Comparison of ENCODE assay signal across 19 mouse cellular contexts in genomic region chr4:10936766-10937165, GRCm38 (mm10).
"Had no signal": no experiment of that assay in that cellular context is flagged by ENCODE, and none has a peak within 500 bp of the region (broad histone marks: within the 10 kb centered on the region; RNA-seq: fewer than 3 reads in every experiment).

No protein-coding gene starts in this region.

- H3K4me2 ChIP-seq: intestine, embryonic 15.5 days; limb, embryonic 12.5 days; limb, embryonic 15.5 days; midbrain, embryonic 12.5 days; midbrain, embryonic 15.5 days; neural tube, embryonic 12.5 days; neural tube, embryonic 15.5 days had no signal

- DNase-seq: kidney, adult 18-20 months; kidney, adult 9 months; kidney, postnatal 14 days; kidney, postnatal 4 days; left cerebral cortex, postnatal 4 days; lung, adult 2 months; right cerebral cortex, adult 18-20 months; right cerebral cortex, postnatal 14 days; right cerebral cortex, postnatal 4 days; thymus, postnatal 25 days had no signal

- ATAC-seq: midbrain, embryonic 15.5 days had no signal

- H3K27me3 ChIP-seq: intestine, embryonic 15.5 days; limb, embryonic 12.5 days; limb, embryonic 15.5 days; midbrain, embryonic 12.5 days; midbrain, embryonic 15.5 days; neural tube, embryonic 12.5 days; neural tube, embryonic 15.5 days had no signal

- H3K36me3 ChIP-seq: intestine, embryonic 15.5 days; limb, embryonic 12.5 days; limb, embryonic 15.5 days; midbrain, embryonic 12.5 days; midbrain, embryonic 15.5 days; neural tube, embryonic 12.5 days; neural tube, embryonic 15.5 days had no signal

- H3K9ac ChIP-seq: intestine, embryonic 15.5 days; limb, embryonic 12.5 days; limb, embryonic 15.5 days; liver, embryonic 14.5 days; midbrain, embryonic 12.5 days; midbrain, embryonic 15.5 days; neural tube, embryonic 12.5 days; neural tube, embryonic 15.5 days had no signal

- H3K4me1 ChIP-seq: intestine, embryonic 15.5 days; limb, embryonic 12.5 days; limb, embryonic 15.5 days; midbrain, embryonic 12.5 days; midbrain, embryonic 15.5 days; neural tube, embryonic 12.5 days; neural tube, embryonic 15.5 days had no signal

- H3K27ac ChIP-seq: intestine, embryonic 15.5 days; limb, embryonic 12.5 days; limb, embryonic 15.5 days; liver, embryonic 14.5 days; macrophage; midbrain, embryonic 12.5 days; midbrain, embryonic 15.5 days; neural tube, embryonic 12.5 days; neural tube, embryonic 15.5 days had no signal

- H3K4me3 ChIP-seq: intestine, embryonic 15.5 days; limb, embryonic 12.5 days; limb, embryonic 15.5 days; midbrain, embryonic 12.5 days; midbrain, embryonic 15.5 days; neural tube, embryonic 12.5 days; neural tube, embryonic 15.5 days had no signal

- H3K9me3 ChIP-seq: intestine, embryonic 15.5 days; limb, embryonic 12.5 days; limb, embryonic 15.5 days; midbrain, embryonic 12.5 days; midbrain, embryonic 15.5 days; neural tube, embryonic 12.5 days; neural tube, embryonic 15.5 days had no signal
